Mouse (Mus musculus) hindbrain, postnatal 0 days (tissue): ENCODE data around the gene Cldn13. TPM values are rescaled to one million over a fixed set of nuclear protein-coding genes. Genes with fewer than 3 reads are reported as not detected.

Experiments
- ATAC-seq: fragments of 200-750 bp; cut with Nextera tagmentation; 2 replicates; pipeline ENCODE4 v1.8.0; 2017; ENCODE audit warnings: mild to moderate bottlenecking, moderate TSS enrichment, moderate library complexity
- DNase-seq: peaks from one replicate; pipeline ENCODE4 v3.0.0-alpha.2; 2015; ENCODE audit warnings: low spot score
- H3K27ac ChIP-seq: fragments of 300-500 bp; sonication (generic); 2 replicates; pipeline ENCODE4 v1.5.1; 2014; ENCODE audit warnings: mild to moderate bottlenecking
- H3K27me3 ChIP-seq: fragments of 300-500 bp; sonication (generic); 2 replicates; pipeline ENCODE4 v1.6.1; 2014; ENCODE audit warnings: low read length, mixed read lengths; ENCODE audit not compliant: insufficient read depth
- H3K36me3 ChIP-seq: fragments of 300-500 bp; sonication (generic); 2 replicates; pipeline ENCODE4 v1.6.1; 2014; ENCODE audit warnings: low read length, mixed read lengths; ENCODE audit not compliant: insufficient read depth
- H3K4me1 ChIP-seq: fragments of 300-500 bp; sonication (generic); 2 replicates; pipeline ENCODE4 v1.6.1; 2014; ENCODE audit warnings: antibody characterized with exemption, low read length, mixed read lengths; ENCODE audit not compliant: insufficient read depth
- H3K4me2 ChIP-seq: fragments of 300-500 bp; sonication (generic); 2 replicates; pipeline ENCODE4 v1.6.1; 2014; ENCODE audit warnings: low read depth, mild to moderate bottlenecking, low read length, moderate library complexity, mixed read lengths
- H3K4me3 ChIP-seq: fragments of 300-500 bp; sonication (generic); 2 replicates; pipeline ENCODE4 v1.5.1; 2014; ENCODE audit warnings: low read length
- H3K9ac ChIP-seq: fragments of 300-500 bp; sonication (generic); replicated peaks from 2 replicates; pipeline ENCODE4 v1.6.1; 2014; ENCODE audit warnings: mild to moderate bottlenecking, low read length, moderate library complexity, mixed read lengths
- H3K9me3 ChIP-seq: fragments of 300-500 bp; sonication (generic); 2 replicates; pipeline ENCODE4 v1.6.1; 2016; ENCODE audit warnings: low read length, mixed read lengths
- CTCF ChIP-seq: IDR thresholded peaks from 2 replicates; pipeline ENCODE4 v1.5.1; 2016; ENCODE audit warnings: antibody characterized with exemption, control low read depth, low read depth
- WGBS: fragments of 180-500 bp; shearing (Covaris S2); extraction: QIAGEN DNeasy Blood & Tissue Kit; methylation state at CpG from one replicate; pipeline ENCODE4 v1.1.7; 2014; 5-methylcytosine and 5-hydroxymethylcytosine counted together
- polyA plus RNA-seq: library from polyadenylated mRNA; unstranded; fragments of >200 nt; fragmentation: Nextera tagmentation; extraction: Ambion mirVana; gene quantifications from 2 replicates; pipeline ENCODE4 v1.2.1, GENCODE M21; 2015
- total RNA-seq: library from RNA; depleted of rRNA; stranded (reverse); fragments of >200 nt; gene quantifications from 2 replicates; pipeline ENCODE4 v1.2.3, GENCODE M21; 2014

The Cldn13 gene
- total and polyA plus RNA-seq, 2 experiments from 2014 or later = not detected

DNA sequence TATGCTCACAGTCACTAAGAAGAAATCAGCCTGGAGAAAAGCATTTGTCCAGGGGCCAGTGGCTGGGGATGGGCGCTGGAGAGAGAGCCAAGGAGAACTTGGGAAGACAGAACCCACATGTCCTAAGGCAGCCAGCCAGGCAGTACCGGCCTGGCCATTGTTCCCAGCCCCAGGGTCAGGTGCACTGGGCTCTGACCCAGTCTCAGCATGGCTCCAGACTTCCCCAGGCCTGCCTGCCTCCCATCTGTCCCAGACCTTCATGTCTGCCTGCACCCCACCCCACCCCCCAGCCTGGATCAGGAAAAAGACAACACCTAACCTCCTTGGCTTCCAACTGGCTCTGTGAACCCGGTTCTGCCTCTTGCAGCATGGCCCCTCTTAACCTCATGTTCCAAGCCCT lies 32.2 kb downstream of the Cldn13 start:
- no peak overlapping the region for H3K4me3 ChIP-seq
- H3K27me3 ChIP-seq = no peaks in the 10 kb centered on the region
- WGBS = 24% methylated on average over 2 of the region's 3 CpGs
- H3K9me3 ChIP-seq = 0 out of 2 replicates have a peak, but pooled peaks cover 3% of the 10 kb centered on the region
- no peaks in the 10 kb centered on the region for H3K4me1 ChIP-seq
- no peak overlapping the region for H3K4me2 ChIP-seq
- ATAC-seq (no peak), DNase-seq (peak; percentile 34)
- no peaks in the 10 kb centered on the region for H3K36me3 ChIP-seq
- no peak overlapping the region; the same call in 1 of the 2 replicates for H3K27ac ChIP-seq
- H3K9ac ChIP-seq = no peak overlapping the region
- TF ChIP-seq CTCF = no peak

DNA sequence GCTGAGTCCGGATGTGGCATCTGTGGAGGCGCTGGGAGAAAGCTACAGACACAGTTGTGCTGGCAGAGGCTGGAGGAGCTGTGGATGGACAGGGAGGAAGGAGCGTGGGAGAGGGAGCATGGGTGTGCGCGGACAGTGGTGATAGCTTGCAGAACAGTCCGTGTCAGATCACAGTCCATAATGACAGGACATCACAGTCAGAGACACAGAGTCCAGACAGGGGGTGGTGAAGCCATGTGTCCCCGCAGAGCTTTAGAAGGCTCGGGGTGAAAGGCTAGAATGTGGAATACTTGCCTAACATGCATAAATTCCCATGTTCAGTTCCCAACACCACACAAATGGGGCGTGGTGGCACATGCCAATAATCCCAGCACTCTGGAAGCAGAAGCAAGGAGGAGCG lies 38.5 kb downstream of the Cldn13 start:
- TF ChIP-seq CTCF = no peak
- Histone ChIP-seq H3K9ac (no peak overlapping the region), H3K9me3 (0 out of 2 replicates have a peak, but pooled peaks cover 3% of the 10 kb centered on the region), H3K27ac (no peak overlapping the region), H3K4me1 (no peaks in the 10 kb centered on the region), H3K4me2 (no peak overlapping the region), H3K36me3 (no peaks in the 10 kb centered on the region), H3K27me3 (no peaks in the 10 kb centered on the region), H3K4me3 (no peak overlapping the region)
- DNase-seq = no peak
- no peak for ATAC-seq
- 77% methylated on average over 10 of the region's 10 CpGs for WGBS

DNA sequence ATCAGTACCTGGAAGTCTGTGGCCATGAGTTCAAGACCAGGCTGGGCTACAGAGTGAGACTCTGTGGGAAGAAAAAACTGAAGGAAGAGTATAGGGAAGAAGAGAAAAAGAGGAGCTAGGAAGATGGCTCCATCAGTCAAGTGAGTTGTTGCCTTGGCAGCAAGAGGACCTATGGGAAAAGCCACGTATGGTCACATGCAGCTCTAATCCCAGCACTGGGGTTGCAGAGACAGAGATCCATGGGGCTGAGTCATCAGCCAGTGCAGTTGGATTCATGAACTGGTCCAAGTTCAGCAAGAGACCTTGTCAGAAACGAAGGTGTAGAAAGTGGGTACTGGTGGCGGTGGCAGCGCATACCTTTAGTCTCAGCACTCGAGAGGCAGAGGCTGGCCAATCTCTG lies 40.1 kb downstream of the Cldn13 start:
- H3K36me3 ChIP-seq = no peaks in the 10 kb centered on the region
- no peak overlapping the region for H3K9ac ChIP-seq
- WGBS = 92% methylated on average over 5 of the region's 5 CpGs
- no peak for TF ChIP-seq CTCF
- no peaks in the 10 kb centered on the region for H3K27me3 ChIP-seq
- no peaks in the 10 kb centered on the region for H3K4me1 ChIP-seq
- no peak overlapping the region for H3K4me2 ChIP-seq
- no peak overlapping the region for H3K27ac ChIP-seq
- ATAC-seq = no peak
- no peak for DNase-seq
- no peaks in the 10 kb centered on the region for H3K9me3 ChIP-seq
- H3K4me3 ChIP-seq = no peak overlapping the region

DNA sequence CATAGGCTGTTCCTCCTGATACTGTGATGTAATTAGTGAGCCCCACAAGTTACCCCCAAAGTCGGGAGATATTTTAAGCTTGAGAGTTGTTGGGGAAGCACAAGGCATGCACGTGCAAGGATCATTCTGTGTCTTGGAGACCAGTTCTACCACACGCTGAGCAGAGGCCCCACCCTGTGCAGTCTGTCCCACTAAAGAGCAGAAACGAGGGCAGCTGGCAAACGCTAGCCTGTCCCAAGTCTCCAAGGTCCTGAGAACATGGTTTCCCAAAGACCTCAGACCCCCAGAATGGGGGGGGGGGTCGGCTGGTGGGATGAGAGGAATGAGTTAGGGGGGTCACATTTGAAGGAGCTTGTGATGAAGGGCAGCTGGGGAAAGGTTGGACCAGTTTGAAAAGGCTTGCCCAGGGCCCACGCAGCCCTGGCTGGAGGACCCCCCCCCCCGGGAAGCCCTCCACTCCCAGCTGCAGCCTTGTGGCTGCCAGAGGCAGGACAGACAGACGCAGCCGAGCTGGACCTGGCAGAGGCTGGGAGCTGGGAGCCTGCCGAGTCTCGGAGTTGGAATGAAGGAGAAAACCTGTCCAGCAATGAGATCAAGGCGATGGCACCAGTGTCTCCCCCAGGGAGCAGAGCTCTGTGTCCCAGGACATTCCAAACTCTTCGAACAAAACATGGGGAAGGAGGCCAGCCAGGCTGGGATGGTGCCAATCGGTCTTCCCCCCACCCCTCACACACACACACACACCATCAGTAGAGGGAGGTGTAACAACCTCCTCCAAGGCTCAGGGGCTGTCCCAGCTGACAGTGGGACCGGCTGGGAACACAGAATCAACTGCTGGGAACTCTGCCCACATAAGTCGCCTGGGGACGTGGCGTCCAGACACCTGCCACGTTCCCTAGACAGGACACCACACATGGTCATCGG lies 41.1 kb downstream of the Cldn13 start:
- DNase-seq (peak; percentile 83), ATAC-seq (peak; percentile 91)
- TF ChIP-seq CTCF = peak; percentile 25; the same call in 1 of the 2 replicates
- Histone ChIP-seq H3K4me2 (no peak overlapping the region), H3K4me3 (no peak overlapping the region), H3K9ac (no peak overlapping the region), H3K4me1 (no peaks in the 10 kb centered on the region), H3K36me3 (no peaks in the 10 kb centered on the region), H3K27me3 (no peaks in the 10 kb centered on the region), H3K9me3 (no peaks in the 10 kb centered on the region), H3K27ac (peak overlapping the region; percentile 20; the same call in 1 of the 2 replicates)
- 34% methylated on average over 21 of the region's 21 CpGs for WGBS

DNA sequence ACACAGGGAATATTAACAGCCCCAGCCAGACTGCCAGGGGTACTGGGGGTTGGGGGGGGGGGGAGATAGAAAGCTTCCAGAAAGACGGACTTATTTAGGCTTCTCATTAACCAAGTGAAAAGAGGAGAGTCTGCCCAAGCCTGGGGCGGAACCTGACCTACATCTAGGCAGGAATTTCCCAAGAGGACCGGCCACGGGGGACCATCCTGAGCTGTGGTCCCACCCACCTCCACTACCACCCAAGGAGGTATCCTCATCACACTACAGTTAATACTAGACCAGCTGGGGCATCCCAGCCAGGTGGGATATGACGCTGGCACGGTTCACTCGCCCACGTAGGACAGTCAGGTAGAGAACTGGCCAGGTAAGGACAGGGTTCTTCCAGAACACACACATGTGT lies 42.3 kb downstream of the Cldn13 start:
- Histone ChIP-seq H3K36me3 (no peaks in the 10 kb centered on the region), H3K27me3 (no peaks in the 10 kb centered on the region), H3K27ac (no peak overlapping the region), H3K9me3 (no peaks in the 10 kb centered on the region), H3K9ac (no peak overlapping the region), H3K4me1 (no peaks in the 10 kb centered on the region), H3K4me2 (no peak overlapping the region), H3K4me3 (no peak overlapping the region)
- no peak for TF ChIP-seq CTCF
- ATAC-seq (no peak), DNase-seq (no peak)
- WGBS = 84% methylated on average over 8 of the region's 8 CpGs

DNA sequence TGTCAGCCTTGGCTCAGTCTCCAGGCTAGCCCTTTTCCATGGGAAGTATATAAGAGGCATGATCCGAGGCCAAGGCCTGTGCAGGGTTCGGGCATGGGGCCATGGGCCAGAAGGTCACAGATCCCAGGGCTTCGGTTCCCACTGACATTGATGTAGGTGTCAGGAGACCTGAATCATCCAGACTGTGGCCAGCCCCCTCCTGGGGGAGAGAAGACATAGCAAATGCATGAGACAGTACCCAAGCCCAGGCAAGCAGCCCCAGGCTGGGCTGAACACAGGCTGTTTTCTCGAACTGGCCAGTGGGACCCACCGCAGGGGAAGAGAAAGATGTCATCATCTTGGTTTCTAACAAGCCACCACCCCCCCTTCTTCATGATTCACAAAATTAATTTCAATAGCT lies 42.7 kb downstream of the Cldn13 start:
- no peak overlapping the region for H3K27ac ChIP-seq
- H3K9ac ChIP-seq = no peak overlapping the region
- ATAC-seq (no peak), DNase-seq (no peak)
- H3K36me3 ChIP-seq = no peaks in the 10 kb centered on the region
- 56% methylated on average over 5 of the region's 5 CpGs for WGBS
- H3K9me3 ChIP-seq = no peaks in the 10 kb centered on the region
- no peak overlapping the region for H3K4me2 ChIP-seq
- no peaks in the 10 kb centered on the region for H3K4me1 ChIP-seq
- 0 out of 2 replicates have a peak, but pooled peaks have one; percentile 12 for TF ChIP-seq CTCF
- H3K4me3 ChIP-seq = no peak overlapping the region
- H3K27me3 ChIP-seq = no peaks in the 10 kb centered on the region

DNA sequence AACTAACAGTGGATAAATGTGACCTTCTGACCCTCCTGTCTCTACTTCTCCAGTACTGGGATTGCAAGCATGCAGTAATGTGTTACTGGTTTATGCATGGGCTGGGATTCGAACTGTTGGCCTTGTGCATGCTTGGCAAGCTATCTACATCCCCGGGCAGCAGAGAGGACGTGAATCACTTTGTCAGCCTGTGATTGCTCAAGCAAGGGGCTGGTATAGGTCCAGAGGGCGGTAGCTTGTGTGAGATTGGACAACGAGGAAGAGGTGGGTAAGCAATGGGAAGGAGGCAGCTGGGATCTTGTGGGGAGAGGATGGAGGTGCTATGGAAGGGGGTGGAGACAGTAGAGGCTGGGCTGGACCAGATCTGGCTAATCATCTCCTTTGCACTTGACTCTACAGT lies 46.8 kb downstream of the Cldn13 start:
- WGBS = 78% methylated on average over 5 of the region's 5 CpGs
- TF ChIP-seq CTCF = no peak
- no peaks in the 10 kb centered on the region for H3K27me3 ChIP-seq
- H3K9me3 ChIP-seq = no peaks in the 10 kb centered on the region
- no peak overlapping the region for H3K4me3 ChIP-seq
- H3K4me2 ChIP-seq = no peak overlapping the region
- no peak overlapping the region for H3K9ac ChIP-seq
- H3K27ac ChIP-seq = no peak overlapping the region
- no peaks in the 10 kb centered on the region; the same call in 1 of the 2 replicates for H3K4me1 ChIP-seq
- DNase-seq (no peak), ATAC-seq (no peak)
- H3K36me3 ChIP-seq = no peaks in the 10 kb centered on the region
